Mouse (Mus musculus) neutrophil, adult 5-6 weeks (primary cell): ENCODE data around the gene Skp1a. TPM values are rescaled to one million over a fixed set of nuclear protein-coding genes. Genes with fewer than 3 reads are reported as not detected.
"Not testable (repeated sequence)": the region's sequence is repeated elsewhere in the genome, so short reads cannot be mapped to it uniquely, and the experiment has no call there.

Experiments
- ATAC-seq: fragments of 151-379, 151-347 bp; 2 replicates; pipeline ENCODE4 v1.8.0; 2017; ENCODE audit warnings: mild to moderate bottlenecking, moderate TSS enrichment; ENCODE audit not compliant: insufficient number of reproducible peaks, poor library complexity, low FRiP score, severe bottlenecking; ENCODE audit errors: extremely low read depth
- total RNA-seq: library from RNA; stranded (forward); fragments of 200-1000 nt; gene quantifications from 2 replicates; pipeline ENCODE4 v1.2.3, GENCODE M21; 2017

Skp1a gene
- total RNA-seq, result 80.5 and 92.6 TPM in 2 replicates

- ATAC-seq, result peak; percentile 91
These were observed at the start of gene Skp1a for GRCm38 (mm10) chr11:52231606-52232541. TSS of gene Skp1a (plus strand) at chr11:52231995.

DNA sequence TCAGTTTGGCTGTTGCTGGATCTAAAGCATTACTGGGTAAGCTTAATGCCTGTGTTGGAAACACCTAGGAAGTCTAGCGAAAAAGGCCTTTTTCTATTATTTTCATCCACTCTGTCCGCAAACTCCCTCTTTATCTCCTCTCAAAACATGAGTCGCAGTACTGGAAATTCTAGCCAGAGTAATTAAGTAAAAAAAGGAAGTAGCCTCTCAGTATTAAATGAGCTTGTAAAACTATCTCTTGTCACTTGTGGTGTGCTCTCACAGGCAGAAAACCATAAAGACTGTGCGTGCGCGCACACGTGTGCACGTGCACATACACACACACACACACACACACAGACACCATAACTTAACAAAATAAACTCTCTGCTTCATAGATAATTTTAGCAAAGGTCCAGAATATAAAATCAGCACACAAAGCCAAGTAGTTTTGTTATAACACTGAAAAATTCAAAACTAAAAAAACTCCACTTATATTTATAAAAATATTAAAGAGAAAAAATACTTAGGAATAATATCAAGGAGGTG is 35.2 kb upstream of the Skp1a start:
- not testable (repeated sequence) for ATAC-seq

GRCm38 (mm10) chr11:52213887-52214286 is 17.9 kb upstream of the Skp1a start, which contains the start of gene Olfr1371:
TSS of gene Olfr1371 (minus strand) at chr11:52213987.
- ATAC-seq, result no peak

- peak; percentile 43; the same call in 1 of the 2 replicates for ATAC-seq
These were observed 11.5 kb upstream of the Skp1a start for GRCm38 (mm10) chr11:52220282-52220681.

GRCm38 (mm10) chr11:52221921-52222320 is 9.9 kb upstream of the Skp1a start:
- ATAC-seq, result not testable (repeated sequence)

- ATAC-seq, result no peak
These were observed 8.9 kb upstream of the Skp1a start for GRCm38 (mm10) chr11:52222891-52223290.

DNA sequence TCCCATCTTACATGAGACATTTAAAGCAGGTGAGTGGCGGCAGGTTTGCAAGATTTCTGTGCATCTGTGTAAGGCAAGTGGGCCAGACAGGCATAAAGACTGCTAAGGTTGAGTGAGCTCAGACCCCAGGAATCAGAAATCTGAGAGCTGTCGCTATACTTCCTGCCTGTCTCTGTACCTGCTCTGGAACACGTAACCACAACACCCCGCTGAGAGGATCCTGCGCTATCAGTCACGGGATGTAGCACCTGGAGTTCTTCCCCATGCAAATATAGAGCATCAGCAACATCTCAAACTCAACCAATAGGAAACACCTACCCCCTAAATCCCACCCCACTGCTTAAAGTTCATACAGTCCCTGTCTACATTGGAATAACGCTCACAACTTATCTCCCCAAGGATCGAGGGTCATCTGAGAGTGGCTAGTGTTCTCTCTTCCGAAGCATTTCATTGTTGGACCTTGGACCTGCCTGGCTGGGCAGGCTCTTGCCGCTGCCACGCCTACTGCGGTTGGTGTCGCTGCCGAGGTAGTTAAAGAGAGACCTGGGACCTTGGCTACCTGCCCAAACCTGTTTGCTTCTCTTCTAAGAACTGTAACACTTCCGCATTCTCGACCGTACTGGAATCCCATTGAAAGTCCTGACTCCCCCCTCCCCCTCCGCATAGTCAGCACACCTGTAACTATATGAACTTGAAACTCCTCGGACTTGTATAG is 7.7 kb upstream of the Skp1a start:
- peak; percentile 65 for ATAC-seq

DNA sequence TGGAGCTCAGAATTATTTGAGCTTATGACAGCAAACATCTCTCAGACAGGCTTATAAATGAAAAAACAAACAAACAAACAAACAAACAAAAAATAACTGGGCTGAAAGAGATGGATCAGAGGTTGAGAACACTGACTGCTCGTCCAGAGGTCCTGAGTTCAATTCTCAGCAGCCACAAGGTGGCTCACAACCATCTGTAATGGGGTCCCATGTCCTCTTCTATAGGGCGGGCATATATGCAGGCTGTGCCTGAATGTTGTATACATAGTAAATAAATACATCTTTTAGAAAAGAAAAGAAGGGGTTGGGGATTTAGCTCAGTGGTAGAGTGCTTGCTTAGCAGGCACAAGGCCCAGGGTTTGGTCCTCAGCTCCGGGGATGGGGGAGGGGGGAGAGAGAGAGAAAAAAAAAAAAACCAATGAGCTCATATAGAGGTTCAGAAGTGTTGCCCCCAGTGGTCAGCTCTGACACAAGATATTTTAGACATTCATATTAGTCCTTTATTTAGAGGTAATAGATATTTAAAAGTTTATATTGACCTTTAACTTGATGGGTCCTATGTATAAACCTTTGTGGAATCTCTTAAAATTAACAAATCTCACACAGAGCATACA is 5.7 kb upstream of the Skp1a start:
- ATAC-seq, result no peak

GRCm38 (mm10) chr11:52227053-52227452 is 4.7 kb upstream of the Skp1a start:
- ATAC-seq, result no peak

- ATAC-seq, result no peak
These were observed 4.1 kb upstream of the Skp1a start for GRCm38 (mm10) chr11:52227466-52228226.

GRCm38 (mm10) chr11:52228722-52229448 is 2.9 kb upstream of the Skp1a start:
- ATAC-seq, result no peak

- no peak for ATAC-seq
These were observed 1.1 kb upstream of the Skp1a start for GRCm38 (mm10) chr11:52230694-52231093.

- ATAC-seq, result no peak
These were observed 1.4 kb downstream of the Skp1a start for GRCm38 (mm10) chr11:52233043-52233653.

DNA sequence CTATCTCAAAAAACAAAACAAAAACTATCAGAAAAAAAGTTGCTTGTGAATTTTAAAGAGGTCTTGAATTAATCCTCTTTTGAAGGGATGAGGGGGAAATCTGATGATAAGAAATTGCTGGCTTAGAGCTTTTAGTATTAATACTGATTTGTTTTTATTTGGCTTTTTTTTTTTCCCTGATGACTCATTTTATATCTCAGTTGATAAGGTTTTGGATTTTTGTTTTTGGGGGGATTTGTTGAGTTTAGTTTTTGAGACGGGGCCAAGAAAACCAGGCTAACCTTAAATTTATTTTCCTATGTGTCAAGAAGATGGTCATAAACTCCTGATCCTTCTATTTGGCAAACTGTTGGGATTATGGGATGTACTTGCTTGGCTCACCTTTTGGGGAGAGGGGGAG is 2.1 kb downstream of the Skp1a start:
- ATAC-seq, result no peak

GRCm38 (mm10) chr11:52234509-52234908 is 2.7 kb downstream of the Skp1a start:
- ATAC-seq, result no peak

GRCm38 (mm10) chr11:52240898-52241542 is 9.2 kb downstream of the Skp1a start:
- ATAC-seq, result no peak

- no peak for ATAC-seq
These were observed 17.7 kb downstream of the Skp1a start for GRCm38 (mm10) chr11:52249452-52249851.
